Mouse (Mus musculus) C2C12 (cell line): ENCODE data around the gene Slc25a3.

Experiments
- CEBPB ChIP-seq: IDR thresholded peaks from one replicate; pipeline ENCODE4 v1.6.1; 2011; ENCODE audit warnings: low read depth, mild to moderate bottlenecking, control low read depth, moderate library complexity
- CTCF ChIP-seq: IDR thresholded peaks from one replicate; pipeline ENCODE4 v1.5.1; 2011; ENCODE audit not compliant: control insufficient read depth, insufficient read depth, insufficient read length
- MYOG ChIP-seq: IDR thresholded peaks from one replicate; pipeline ENCODE4 v1.6.1; 2011; ENCODE audit not compliant: control insufficient read depth, insufficient read length; ENCODE audit errors: extremely low read depth

DNA sequence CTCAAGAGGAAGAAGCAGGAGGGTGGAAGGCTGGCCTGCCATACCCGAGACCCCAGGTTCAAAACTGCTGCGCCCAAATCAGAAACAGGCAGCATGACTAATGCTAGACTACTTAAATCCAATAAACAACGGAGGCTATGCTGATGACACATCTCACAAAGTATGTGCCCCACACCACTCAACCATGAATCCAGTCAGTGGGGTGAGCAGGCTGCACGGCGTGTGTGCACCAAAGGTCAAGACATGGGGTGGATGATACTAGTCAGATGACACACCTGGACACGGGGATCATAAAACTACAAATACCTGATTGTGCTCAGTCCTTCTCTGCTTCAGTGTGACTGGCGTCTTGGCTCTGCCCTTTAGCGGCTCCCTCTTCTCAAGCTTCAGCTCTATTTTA is 34.6 kb upstream of the Slc25a3 start:
- no peak for TF ChIP-seq CTCF
- no peak for TF ChIP-seq CEBPB
- TF ChIP-seq MYOG = no peak
